Mouse (Mus musculus) megakaryocyte progenitor cell, adult 5-6 weeks (primary cell): ENCODE measurements around the gene Pigyl. TPM values are rescaled to one million over a fixed set of nuclear protein-coding genes. Genes with fewer than 3 reads are reported as not detected.
A peak's percentile ranks its signal among the peaks of the same experiment; 100 is the strongest.

Experiments used
- ATAC-seq: replicated peaks from 2 replicates; pipeline ENCODE4 v1.8.0; 2016; ENCODE audit warnings: mild to moderate bottlenecking, moderate TSS enrichment, inconsistent platforms; ENCODE audit not compliant: poor library complexity
- total RNA-seq, 2 experiments: library from RNA; stranded (forward) in 1 of 2; stranded (reverse) in 1 of 2; fragments of 157-497, 149-512 nt in 1 of 2; fragments of 200-1000 nt in 1 of 2; gene quantifications; 2 replicates each; pipeline versions ENCODE4 v1.2.3 to v1.2.4; 2015 to 2017

Gene Pigyl
- total RNA-seq, 2 experiments from 2014 or later: 25.4 to 31.8 TPM

DNA sequence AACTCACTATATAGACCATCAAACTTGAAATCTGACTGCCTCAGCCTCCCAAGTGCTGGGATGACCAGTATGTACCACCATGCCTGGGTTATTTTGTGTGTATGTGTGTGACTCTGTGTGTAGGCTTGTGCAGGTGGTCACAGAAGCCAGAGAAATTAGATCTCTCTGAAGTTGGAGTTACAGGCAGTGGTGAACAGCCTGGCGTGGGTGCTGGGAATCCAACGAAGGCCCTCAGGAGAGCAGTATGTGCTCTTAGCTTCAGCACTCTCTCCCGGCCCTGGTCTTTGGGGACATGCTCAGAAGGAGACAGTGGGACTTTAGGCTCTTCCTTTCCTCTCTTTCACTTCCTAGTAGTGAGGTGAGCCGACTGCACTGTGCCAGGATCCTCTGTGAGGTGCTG is 15.7 kb downstream of the Pigyl start:
- no peak for ATAC-seq

DNA sequence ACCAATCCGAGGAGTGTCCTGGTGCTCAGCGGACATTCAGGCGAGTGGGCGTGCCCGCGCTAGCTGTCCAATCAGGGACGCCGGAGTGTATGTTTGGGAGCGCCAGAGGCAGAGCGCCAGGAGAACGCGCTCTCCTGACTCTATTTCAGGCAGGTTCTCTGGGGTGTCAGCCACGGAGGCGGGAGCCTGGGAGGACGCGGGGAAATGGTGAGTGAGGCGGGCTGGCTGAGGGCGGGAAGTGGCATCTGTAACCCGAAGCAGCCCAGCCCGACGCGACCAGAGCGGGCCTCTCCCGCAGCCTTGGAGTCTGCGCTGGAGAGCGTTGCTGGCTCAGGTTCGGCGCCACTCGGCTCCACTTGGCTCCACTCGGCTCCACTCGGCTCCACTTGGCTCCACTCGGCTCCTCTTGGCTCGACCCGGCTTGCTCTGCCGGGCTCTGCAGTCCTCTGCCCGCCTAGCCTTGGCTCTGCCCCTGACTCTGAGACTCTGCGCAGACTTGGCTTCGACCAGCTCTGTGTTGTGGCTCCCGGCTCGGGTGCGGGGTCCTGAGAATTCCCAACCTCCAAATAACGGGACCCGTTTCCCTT is 31.5 kb downstream of the Pigyl start, which contains the start of gene Zfp872:
Zfp872 (plus strand) TSS at position 66 of the 587 bp plus-strand sequence.
- ATAC-seq: peak; percentile 37; the same call in 1 of the 2 replicates

DNA sequence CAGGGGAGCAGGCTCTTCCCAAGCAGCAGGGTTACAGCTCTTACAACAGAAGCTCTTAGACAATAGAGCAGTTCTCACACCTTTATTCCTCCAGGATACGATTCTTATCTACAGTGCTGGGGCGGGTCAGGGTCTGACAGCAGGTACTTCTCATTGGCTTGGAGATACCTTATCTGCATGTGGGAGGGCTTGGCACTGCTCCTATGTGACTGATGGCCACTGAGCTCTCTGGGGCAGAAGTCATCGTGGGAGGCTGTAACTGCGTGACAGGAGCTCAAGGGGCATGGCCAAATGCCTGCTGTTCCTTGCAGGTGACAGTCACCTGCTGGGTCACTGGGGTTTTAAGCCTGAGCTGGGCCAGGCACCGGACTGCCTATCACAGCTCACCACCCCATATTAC is 39.8 kb downstream of the Pigyl start:
- ATAC-seq: no peak

Other genes starting within 250 kb of the Pigyl start
- gene Rab3d, start 238.7 kb upstream of the Pigyl start, total RNA-seq (2015): 14.5 and 20.1 TPM in 2 replicates
- gene Rab3d, start 238.7 kb upstream of the Pigyl start, total RNA-seq (2017): 37.3 and 50.6 TPM in 2 replicates
- gene Ccdc159, start 229.4 kb upstream of the Pigyl start, total RNA-seq (2015): 0.12 TPM in 1 of 2 replicates, not detected in the other
- 0.08 and 0.41 TPM in 2 replicates for gene Ccdc159, start 229.4 kb upstream of the Pigyl start, total RNA-seq (2017)
- gene Tmem205, start 229.3 kb upstream of the Pigyl start, total RNA-seq (2015): 49.4 and 60.5 TPM in 2 replicates
- gene Tmem205, start 229.3 kb upstream of the Pigyl start, total RNA-seq (2017): 19.7 and 22.1 TPM in 2 replicates
- 0.42 TPM in 2 replicates for gene Plppr2, start 219.8 kb upstream of the Pigyl start, total RNA-seq (2015)
- gene Plppr2, start 219.8 kb upstream of the Pigyl start, total RNA-seq (2017): 0.21 TPM in 1 of 2 replicates, not detected in the other
- 8.1 and 9.0 TPM in 2 replicates for gene Swsap1, start 201.1 kb upstream of the Pigyl start, total RNA-seq (2015)
- 4.1 and 5.8 TPM in 2 replicates for gene Swsap1, start 201.1 kb upstream of the Pigyl start, total RNA-seq (2017)
- gene Epor, start 193.3 kb upstream of the Pigyl start, total RNA-seq (2015): 3.0 and 6.0 TPM in 2 replicates
- gene Epor, start 193.3 kb upstream of the Pigyl start, total RNA-seq (2017): 3.8 and 5.0 TPM in 2 replicates
- gene Rgl3, start 167.4 kb upstream of the Pigyl start, total RNA-seq (2015): not detected in 2 replicates
- gene Rgl3, start 167.4 kb upstream of the Pigyl start, total RNA-seq (2017): not detected in 2 replicates
- not detected in 2 replicates for gene Ccdc151, start 154.2 kb upstream of the Pigyl start, total RNA-seq (2015)
- gene Ccdc151, start 154.2 kb upstream of the Pigyl start, total RNA-seq (2017): not detected in 2 replicates
- 50.3 and 51.2 TPM in 2 replicates for gene Prkcsh, start 154.0 kb upstream of the Pigyl start, total RNA-seq (2015)
- 136 and 146 TPM in 2 replicates for gene Prkcsh, start 154.0 kb upstream of the Pigyl start, total RNA-seq (2017)
- gene Elavl3, start 104.8 kb upstream of the Pigyl start, total RNA-seq (2015): not detected in 2 replicates
- gene Elavl3, start 104.8 kb upstream of the Pigyl start, total RNA-seq (2017): not detected in 2 replicates
- not detected in 2 replicates for gene Gm49318, start 85.6 kb upstream of the Pigyl start, total RNA-seq (2015)
- gene Gm49318, start 85.6 kb upstream of the Pigyl start, total RNA-seq (2017): not detected in 2 replicates
- gene Zfp653, start 85.5 kb upstream of the Pigyl start, total RNA-seq (2015): 4.9 and 7.1 TPM in 2 replicates
- gene Zfp653, start 85.5 kb upstream of the Pigyl start, total RNA-seq (2017): 8.0 and 11.9 TPM in 2 replicates
- 10.1 and 12.0 TPM in 2 replicates for gene Ecsit, start 71.4 kb upstream of the Pigyl start, total RNA-seq (2015)
- gene Ecsit, start 71.4 kb upstream of the Pigyl start, total RNA-seq (2017): 20.8 and 24.0 TPM in 2 replicates
- gene Cnn1, start 57.6 kb upstream of the Pigyl start, total RNA-seq (2015): not detected in 2 replicates
- not detected in 2 replicates for gene Cnn1, start 57.6 kb upstream of the Pigyl start, total RNA-seq (2017)
- 106 and 124 TPM in 2 replicates for gene Elof1, start 39.7 kb upstream of the Pigyl start, total RNA-seq (2015)
- 43.6 and 49.6 TPM in 2 replicates for gene Elof1, start 39.7 kb upstream of the Pigyl start, total RNA-seq (2017)
- 3.3 and 4.1 TPM in 2 replicates for gene Acp5, start 21.1 kb upstream of the Pigyl start, total RNA-seq (2015)
- gene Acp5, start 21.1 kb upstream of the Pigyl start, total RNA-seq (2017): 2.9 and 5.3 TPM in 2 replicates
- gene Zfp872, start 31.2 kb downstream of the Pigyl start, total RNA-seq (2015): not detected in 2 replicates
- not detected in 2 replicates for gene Zfp872, start 31.2 kb downstream of the Pigyl start, total RNA-seq (2017)
- gene Zfp809, start 68.9 kb downstream of the Pigyl start, total RNA-seq (2015): 42.9 and 52.0 TPM in 2 replicates
- 28.8 and 32.3 TPM in 2 replicates for gene Zfp809, start 68.9 kb downstream of the Pigyl start, total RNA-seq (2017)
- gene Zfp599, start 103.0 kb downstream of the Pigyl start, total RNA-seq (2015): 6.0 and 7.1 TPM in 2 replicates
- gene Zfp599, start 103.0 kb downstream of the Pigyl start, total RNA-seq (2017): 8.0 and 9.0 TPM in 2 replicates
- 10.2 and 10.9 TPM in 2 replicates for gene Zfp810, start 150.8 kb downstream of the Pigyl start, total RNA-seq (2015)
- gene Zfp810, start 150.8 kb downstream of the Pigyl start, total RNA-seq (2017): 14.7 and 15.1 TPM in 2 replicates
- 68.3 and 76.2 TPM in 2 replicates for gene Anln, start 232.3 kb downstream of the Pigyl start, total RNA-seq (2015)
- 44.9 and 58.8 TPM in 2 replicates for gene Anln, start 232.3 kb downstream of the Pigyl start, total RNA-seq (2017)